Mouse (Mus musculus): ENCODE results near the gene Slc41a1. TPM values are rescaled to one million over a fixed set of nuclear protein-coding genes. Genes with fewer than 3 reads are reported as not detected.

The Slc41a1 gene
- total and polyA plus RNA-seq, 2 experiments from 2014 or later: 19.7 to 39.5 TPM

GRCm38 (mm10) chr1:131824528-131825181 is 2.6 kb upstream of the Slc41a1 start:
- no peak overlapping the region for H3K4me2 ChIP-seq (ENCODE audit: low read depth)
- no peak for ATAC-seq

GRCm38 (mm10) chr1:131827787-131828258 is 530 bp downstream of the Slc41a1 start:
- Histone ChIP-seq H3K4me2 (ENCODE audit: low read depth) (peak overlapping the region; percentile 92), H3K36me3 (ENCODE audit: insufficient read depth) (0 out of 2 replicates have a peak, but pooled peaks cover 7% of the 10 kb centered on the region), H3K9ac (peak overlapping the region; percentile 78), H3K9me3 (ENCODE audit: low read length) (no peaks in the 10 kb centered on the region), H3K27ac (ENCODE audit: low read depth, low read length) (peak overlapping the region; percentile 85), H3K4me3 (ENCODE audit: low read depth, low read length) (peak overlapping the region; percentile 80), H3K4me1 (ENCODE audit: insufficient read depth) (peaks cover 19% of the 10 kb centered on the region), H3K27me3 (ENCODE audit: insufficient read depth, low read length) (no peaks in the 10 kb centered on the region)
- WGBS: 2% methylated on average over 36 of the region's 36 CpGs
- no peak for TF ChIP-seq CTCF (IDR thresholded peaks at IDR 0.05; ENCODE audit: low read depth)
- ATAC-seq: peak; percentile 96
- peak; percentile 98 for DNase-seq

More at GRCm38 (mm10) chr1:131824528-131825181, 2.6 kb upstream of the Slc41a1 start:
- Histone ChIP-seq H3K27ac (ENCODE audit: low read depth, low read length) (no peak overlapping the region), H3K4me3 (ENCODE audit: low read depth, low read length) (no peak overlapping the region), H3K4me1 (ENCODE audit: insufficient read depth) (peaks cover 12% of the 10 kb centered on the region), H3K9ac (no peak overlapping the region), H3K36me3 (ENCODE audit: insufficient read depth) (no peaks in the 10 kb centered on the region), H3K9me3 (ENCODE audit: low read length) (no peaks in the 10 kb centered on the region), H3K27me3 (ENCODE audit: insufficient read depth, low read length) (no peaks in the 10 kb centered on the region)
- TF ChIP-seq CTCF (IDR thresholded peaks at IDR 0.05; ENCODE audit: low read depth): no peak
- WGBS: 90% methylated on average over 11 of the region's 11 CpGs
- DNase-seq: no peak

GRCm38 (mm10) chr1:131828297-131829126 is 1.2 kb downstream of the Slc41a1 start:
- Histone ChIP-seq H3K9me3 (ENCODE audit: low read length) (no peaks in the 10 kb centered on the region), H3K9ac (peak overlapping the region; percentile 78), H3K27ac (ENCODE audit: low read depth, low read length) (peak overlapping the region; percentile 85), H3K36me3 (ENCODE audit: insufficient read depth) (0 out of 2 replicates have a peak, but pooled peaks cover 7% of the 10 kb centered on the region), H3K4me1 (ENCODE audit: insufficient read depth) (peaks cover 19% of the 10 kb centered on the region), H3K27me3 (ENCODE audit: insufficient read depth, low read length) (no peaks in the 10 kb centered on the region), H3K4me3 (ENCODE audit: low read depth, low read length) (peak overlapping the region; percentile 80), H3K4me2 (ENCODE audit: low read depth) (peak overlapping the region; percentile 92)
- no peak for DNase-seq
- 0 out of 2 replicates have a peak, but pooled peaks have one; percentile 1 for TF ChIP-seq CTCF (IDR thresholded peaks at IDR 0.05; ENCODE audit: low read depth)
- WGBS: under 1% methylated on average over 20 of the region's 22 CpGs
- peak; percentile 46 for ATAC-seq

GRCm38 (mm10) chr1:131829279-131829678 is 2.0 kb downstream of the Slc41a1 start:
- Histone ChIP-seq H3K27me3 (ENCODE audit: insufficient read depth, low read length) (no peaks in the 10 kb centered on the region), H3K27ac (ENCODE audit: low read depth, low read length) (no peak overlapping the region), H3K36me3 (ENCODE audit: insufficient read depth) (0 out of 2 replicates have a peak, but pooled peaks cover 7% of the 10 kb centered on the region), H3K4me3 (ENCODE audit: low read depth, low read length) (peak overlapping the region; percentile 80), H3K4me2 (ENCODE audit: low read depth) (peak overlapping the region; percentile 92), H3K9ac (0 out of 2 replicates have a peak overlapping the region, but pooled peaks have one; percentile 78), H3K4me1 (ENCODE audit: insufficient read depth) (peaks cover 19% of the 10 kb centered on the region), H3K9me3 (ENCODE audit: low read length) (no peaks in the 10 kb centered on the region)
- TF ChIP-seq CTCF (IDR thresholded peaks at IDR 0.05; ENCODE audit: low read depth): no peak
- no peak for ATAC-seq
- no peak for DNase-seq
- 44% methylated on average over 5 of the region's 5 CpGs for WGBS

- no peak overlapping the region for H3K27ac ChIP-seq (ENCODE audit: low read depth, low read length)
- 0 out of 2 replicates have a peak overlapping the region, but pooled peaks have one; percentile 15 for H3K4me2 ChIP-seq (ENCODE audit: low read depth)
- 0 out of 2 replicates have a peak, but pooled peaks cover 7% of the 10 kb centered on the region for H3K36me3 ChIP-seq (ENCODE audit: insufficient read depth)
- no peaks in the 10 kb centered on the region for H3K9me3 ChIP-seq (ENCODE audit: low read length)
- H3K4me3 ChIP-seq (ENCODE audit: low read depth, low read length): no peak overlapping the region
- H3K9ac ChIP-seq: no peak overlapping the region
- H3K4me1 ChIP-seq (ENCODE audit: insufficient read depth): peaks cover 19% of the 10 kb centered on the region
- DNase-seq (no peak), ATAC-seq (no peak)
- 87% methylated on average over 15 of the region's 15 CpGs for WGBS
- no peaks in the 10 kb centered on the region for H3K27me3 ChIP-seq (ENCODE audit: insufficient read depth, low read length)
- TF ChIP-seq CTCF (IDR thresholded peaks at IDR 0.05; ENCODE audit: low read depth): no peak
Observed at GRCm38 (mm10) chr1:131830561-131830960, 3.3 kb downstream of the Slc41a1 start.

GRCm38 (mm10) chr1:131830971-131831641 is 3.8 kb downstream of the Slc41a1 start:
- DNase-seq (no peak), ATAC-seq (no peak)
- Histone ChIP-seq H3K9me3 (ENCODE audit: low read length) (no peaks in the 10 kb centered on the region), H3K4me2 (ENCODE audit: low read depth) (no peak overlapping the region), H3K27me3 (ENCODE audit: insufficient read depth, low read length) (no peaks in the 10 kb centered on the region), H3K4me3 (ENCODE audit: low read depth, low read length) (no peak overlapping the region), H3K36me3 (ENCODE audit: insufficient read depth) (0 out of 2 replicates have a peak, but pooled peaks cover 7% of the 10 kb centered on the region), H3K4me1 (ENCODE audit: insufficient read depth) (peaks cover 19% of the 10 kb centered on the region), H3K27ac (ENCODE audit: low read depth, low read length) (no peak overlapping the region), H3K9ac (no peak overlapping the region)
- TF ChIP-seq CTCF (IDR thresholded peaks at IDR 0.05; ENCODE audit: low read depth): no peak
- WGBS: 82% methylated on average over 8 of the region's 8 CpGs

Data from forebrain, postnatal 0 days (tissue).